Comparison of ENCODE assay signal across 9 mouse cellular contexts in the genomic region with DNA sequence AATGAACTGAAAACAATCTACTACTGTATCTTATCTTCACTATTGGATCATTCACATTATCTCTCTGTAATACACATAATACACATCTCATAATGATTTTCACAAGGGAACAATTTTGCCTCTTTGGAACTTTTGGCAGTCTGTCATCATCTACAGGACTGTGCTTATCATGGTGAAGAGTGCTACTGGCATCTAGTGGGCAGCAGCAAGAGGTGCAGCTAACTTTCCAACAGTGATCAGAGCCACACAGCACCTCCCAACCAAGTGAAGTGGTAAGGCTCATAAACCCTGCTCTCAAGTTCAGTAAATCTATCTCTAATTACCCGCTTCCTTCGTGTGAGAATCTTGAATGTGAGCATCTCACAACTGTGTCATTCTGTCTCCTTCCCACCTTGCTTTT. TPM values are rescaled to one million over a fixed set of nuclear protein-coding genes. Genes with fewer than 3 reads are reported as not detected.
DNase-seq lines count a peak whose midpoint lies in the region; ATAC-seq lines count a peak whose summit lies in the region.
"Had no signal": no experiment of that assay in that cellular context is flagged by ENCODE, and none has a peak within 500 bp of the region (broad histone marks: within the 10 kb centered on the region; RNA-seq: fewer than 3 reads in every experiment).

No protein-coding gene starts in this region.

- peaks cover 27% of the 10 kb centered on the region for H3K36me3 ChIP-seq in midbrain, embryonic 10.5 days
- 0 out of 2 replicates have a peak, but pooled peaks cover 2% of the 10 kb centered on the region for H3K36me3 ChIP-seq in midbrain, embryonic 15.5 days (replicated peaks)
- peaks cover 15% of the 10 kb centered on the region; the same call in 1 of the 2 replicates for H3K36me3 ChIP-seq in forebrain, embryonic 13.5 days (ENCODE audit: poor library complexity, severe bottlenecking)
- peaks cover 7% of the 10 kb centered on the region; the same call in 1 of the 2 replicates for H3K36me3 ChIP-seq in hindbrain, embryonic 16.5 days (ENCODE audit: control insufficient read depth, insufficient read depth, low read length)

- peaks cover 10% of the 10 kb centered on the region; the same call in 1 of the 2 replicates for H3K27me3 ChIP-seq in midbrain, embryonic 10.5 days (ENCODE audit: low read depth, poor library complexity, severe bottlenecking)
- H3K27me3 ChIP-seq in midbrain, embryonic 15.5 days (replicated peaks) = peaks cover 3% of the 10 kb centered on the region; the same call in 1 of the 2 replicates
- H3K27me3 ChIP-seq in forebrain, embryonic 13.5 days = no peaks in the 10 kb centered on the region
- H3K27me3 ChIP-seq in hindbrain, embryonic 16.5 days (replicated peaks; ENCODE audit: control insufficient read depth, insufficient read depth, low read length) = no peaks in the 10 kb centered on the region
- H3K27me3 ChIP-seq: embryonic facial prominence, embryonic 13.5 days had no signal

- no peak overlapping the region for H3K9ac ChIP-seq in midbrain, embryonic 15.5 days
- no peak overlapping the region for H3K9ac ChIP-seq in forebrain, embryonic 13.5 days
- H3K9ac ChIP-seq in hindbrain, embryonic 16.5 days (ENCODE audit: low read depth, low read length) = no peak overlapping the region
- H3K9ac ChIP-seq: embryonic facial prominence, embryonic 13.5 days had no signal

- no peaks in the 10 kb centered on the region for H3K9me3 ChIP-seq in midbrain, embryonic 10.5 days (replicated peaks)
- no peaks in the 10 kb centered on the region for H3K9me3 ChIP-seq in midbrain, embryonic 15.5 days
- H3K9me3 ChIP-seq in forebrain, embryonic 13.5 days (replicated peaks) = no peaks in the 10 kb centered on the region
- H3K9me3 ChIP-seq in hindbrain, embryonic 16.5 days (ENCODE audit: control insufficient read depth, low read length) = no peaks in the 10 kb centered on the region
- H3K9me3 ChIP-seq: embryonic facial prominence, embryonic 13.5 days had no signal

- no peak overlapping the region for H3K4me2 ChIP-seq in midbrain, embryonic 15.5 days
- H3K4me2 ChIP-seq in forebrain, embryonic 13.5 days = no peak overlapping the region
- H3K4me2 ChIP-seq in hindbrain, embryonic 16.5 days (ENCODE audit: low read length) = no peak overlapping the region
- H3K4me2 ChIP-seq: embryonic facial prominence, embryonic 13.5 days had no signal

- no peak overlapping the region for H3K27ac ChIP-seq in midbrain, embryonic 10.5 days (replicated peaks)
- H3K27ac ChIP-seq in midbrain, embryonic 15.5 days = no peak overlapping the region
- no peak overlapping the region for H3K27ac ChIP-seq in forebrain, embryonic 13.5 days
- H3K27ac ChIP-seq in hindbrain, embryonic 16.5 days (ENCODE audit: low read depth, low read length) = no peak overlapping the region
- H3K27ac ChIP-seq: embryonic facial prominence, embryonic 13.5 days had no signal

- DNase-seq in midbrain, embryonic 10.5 days (ENCODE audit: low spot score) = peak; percentile 37
- DNase-seq in c-Kit-positive CD71-positive TER-119-positive erythroid progenitor cells, embryonic 14.5 days (ENCODE audit: low spot score) = peak; percentile 21
- DNase-seq in layer of hippocampus, postnatal 14 days (ENCODE audit: low spot score in 2 of 2) = peak; percentile 54 to 82
- peak; percentile 40 for DNase-seq in lung, postnatal 14 days
- peak; percentile 12 for DNase-seq in right cerebral cortex, postnatal 14 days

- ATAC-seq in midbrain, embryonic 15.5 days (replicated peaks) = no peak
- ATAC-seq in forebrain, embryonic 13.5 days = peak; percentile 84
- ATAC-seq in hindbrain, embryonic 16.5 days = 0 out of 2 replicates have a peak, but pooled peaks have one; percentile 73

- H3K4me1 ChIP-seq in midbrain, embryonic 10.5 days = peaks cover 52% of the 10 kb centered on the region
- peaks cover 8% of the 10 kb centered on the region for H3K4me1 ChIP-seq in midbrain, embryonic 15.5 days
- H3K4me1 ChIP-seq in forebrain, embryonic 13.5 days = peaks cover 29% of the 10 kb centered on the region
- H3K4me1 ChIP-seq in hindbrain, embryonic 16.5 days (ENCODE audit: control insufficient read depth, insufficient read depth, low read depth, low read length) = peaks cover 3% of the 10 kb centered on the region; the same call in 1 of the 2 replicates

- no peak overlapping the region for H3K4me3 ChIP-seq in midbrain, embryonic 10.5 days
- no peak overlapping the region for H3K4me3 ChIP-seq in midbrain, embryonic 15.5 days
- no peak overlapping the region for H3K4me3 ChIP-seq in forebrain, embryonic 13.5 days
- no peak overlapping the region for H3K4me3 ChIP-seq in hindbrain, embryonic 16.5 days (ENCODE audit: low read length)
- H3K4me3 ChIP-seq: embryonic facial prominence, embryonic 13.5 days had no signal

- WGBS in midbrain, embryonic 10.5 days = 31% methylated on average over 2 of the region's 2 CpGs
- WGBS in midbrain, embryonic 15.5 days = 25% methylated on average over 2 of the region's 2 CpGs
- 27% methylated on average over 2 of the region's 2 CpGs for WGBS in forebrain, embryonic 13.5 days
- WGBS in hindbrain, embryonic 16.5 days = 41% methylated on average over 2 of the region's 2 CpGs

RNA-seq across cellular contexts. Expression of a gene that starts 44.2 kb away (rescaled TPM):
- polyA plus RNA-seq in midbrain, embryonic 10.5 days (2016; fragmentation: Nextera tagmentation; extraction: Ambion mirVana) = 60.5 and 65.8 TPM in 2 replicates
- polyA plus RNA-seq in midbrain, embryonic 15.5 days (2015; fragmentation: Nextera tagmentation; extraction: Ambion mirVana) = 111 and 117 TPM in 2 replicates
- 82.0 and 82.9 TPM in 2 replicates for polyA plus RNA-seq in forebrain, embryonic 13.5 days (2015; fragmentation: Nextera tagmentation; extraction: Ambion mirVana)
- 102 and 109 TPM in 2 replicates for polyA plus RNA-seq in hindbrain, embryonic 16.5 days (2015; fragmentation: Nextera tagmentation; extraction: Ambion mirVana)
- total RNA-seq in layer of hippocampus, postnatal 14 days (2021) = 10 to 100 TPM; 61.6 to 61.9 TPM

Comparison
In these comparisons a context has a peak if more than half of its experiments do, and no peak if none do; other contexts are left out.
1. DNase-seq: peak in every context shown above with its lines; median percentile 68 in layer of hippocampus, postnatal 14 days; 40 in lung, postnatal 14 days; 37 in midbrain, embryonic 10.5 days; 21 in c-Kit-positive CD71-positive TER-119-positive erythroid progenitor cells, embryonic 14.5 days; 12 in right cerebral cortex, postnatal 14 days.